Mouse (Mus musculus): Measurements from ENCODE around the gene Celsr1. TPM values are rescaled to one million over a fixed set of nuclear protein-coding genes. Genes with fewer than 3 reads are reported as not detected.

Gene Celsr1
- polyA plus RNA-seq, 1 experiment from 2014 or later: 2.2 TPM

GRCm38 (mm10) chr15:86077934-86078333 lies 44.4 kb upstream of the Celsr1 start:
- H3K27ac ChIP-seq (ENCODE audit: low read depth): no peak overlapping the region
- H3K9me3 ChIP-seq (ENCODE audit: control insufficient read depth, low read length): no peaks in the 10 kb centered on the region
- H3K4me1 ChIP-seq (replicated peaks; ENCODE audit: control insufficient read depth, insufficient read depth, low read length): peaks cover 25% of the 10 kb centered on the region
- H3K27me3 ChIP-seq (replicated peaks; ENCODE audit: control insufficient read depth, insufficient read depth, low read length): no peaks in the 10 kb centered on the region
- H3K36me3 ChIP-seq (ENCODE audit: control insufficient read depth, insufficient read depth, low read length): no peaks in the 10 kb centered on the region
- no peak overlapping the region for H3K9ac ChIP-seq (ENCODE audit: low read length)
- no peak for ATAC-seq (replicated peaks; ENCODE audit: low FRiP score, low TSS enrichment, low read depth)
- no peak for DNase-seq (ENCODE audit: low spot score)
- H3K4me2 ChIP-seq (ENCODE audit: low read length): no peak overlapping the region
- WGBS: 57% methylated on average over 5 of the region's 5 CpGs
- H3K4me3 ChIP-seq (ENCODE audit: low read depth, low read length): no peak overlapping the region

GRCm38 (mm10) chr15:86076378-86076777 lies 42.8 kb upstream of the Celsr1 start:
- Histone ChIP-seq H3K36me3 (ENCODE audit: control insufficient read depth, insufficient read depth, low read length) (no peaks in the 10 kb centered on the region), H3K9ac (ENCODE audit: low read length) (no peak overlapping the region), H3K4me2 (ENCODE audit: low read length) (no peak overlapping the region), H3K27me3 (replicated peaks; ENCODE audit: control insufficient read depth, insufficient read depth, low read length) (no peaks in the 10 kb centered on the region), H3K4me1 (replicated peaks; ENCODE audit: control insufficient read depth, insufficient read depth, low read length) (peaks cover 20% of the 10 kb centered on the region), H3K9me3 (ENCODE audit: control insufficient read depth, low read length) (no peaks in the 10 kb centered on the region), H3K4me3 (ENCODE audit: low read depth, low read length) (no peak overlapping the region), H3K27ac (ENCODE audit: low read depth) (no peak overlapping the region)
- DNase-seq (ENCODE audit: low spot score) (no peak), ATAC-seq (replicated peaks; ENCODE audit: low FRiP score, low TSS enrichment, low read depth) (no peak)
- WGBS: 75% methylated on average over 8 of the region's 8 CpGs

- Histone ChIP-seq H3K4me2 (ENCODE audit: low read length) (no peak overlapping the region), H3K4me1 (replicated peaks; ENCODE audit: control insufficient read depth, insufficient read depth, low read length) (peaks cover 20% of the 10 kb centered on the region), H3K9me3 (ENCODE audit: control insufficient read depth, low read length) (no peaks in the 10 kb centered on the region), H3K27ac (ENCODE audit: low read depth) (no peak overlapping the region), H3K27me3 (replicated peaks; ENCODE audit: control insufficient read depth, insufficient read depth, low read length) (no peaks in the 10 kb centered on the region), H3K4me3 (ENCODE audit: low read depth, low read length) (no peak overlapping the region), H3K9ac (ENCODE audit: low read length) (no peak overlapping the region), H3K36me3 (ENCODE audit: control insufficient read depth, insufficient read depth, low read length) (no peaks in the 10 kb centered on the region)
- DNase-seq (ENCODE audit: low spot score) (no peak), ATAC-seq (replicated peaks; ENCODE audit: low FRiP score, low TSS enrichment, low read depth) (no peak; the same call in 1 of the 2 replicates)
- 77% methylated on average over 2 of the region's 2 CpGs for WGBS
These were observed 42.4 kb upstream of the Celsr1 start for GRCm38 (mm10) chr15:86076048-86076315.

GRCm38 (mm10) chr15:86075305-86076047 lies 41.9 kb upstream of the Celsr1 start:
- peaks cover 20% of the 10 kb centered on the region for H3K4me1 ChIP-seq (replicated peaks; ENCODE audit: control insufficient read depth, insufficient read depth, low read length)
- no peak overlapping the region for H3K4me3 ChIP-seq (ENCODE audit: low read depth, low read length)
- no peak for DNase-seq (ENCODE audit: low spot score)
- H3K27me3 ChIP-seq (replicated peaks; ENCODE audit: control insufficient read depth, insufficient read depth, low read length): no peaks in the 10 kb centered on the region
- ATAC-seq (replicated peaks; ENCODE audit: low FRiP score, low TSS enrichment, low read depth): 0 out of 2 replicates have a peak, but pooled peaks have one; percentile 20
- WGBS: 83% methylated on average over 20 of the region's 20 CpGs
- H3K4me2 ChIP-seq (ENCODE audit: low read length): no peak overlapping the region
- no peaks in the 10 kb centered on the region for H3K9me3 ChIP-seq (ENCODE audit: control insufficient read depth, low read length)
- H3K27ac ChIP-seq (ENCODE audit: low read depth): no peak overlapping the region
- H3K9ac ChIP-seq (ENCODE audit: low read length): no peak overlapping the region
- H3K36me3 ChIP-seq (ENCODE audit: control insufficient read depth, insufficient read depth, low read length): no peaks in the 10 kb centered on the region

- Histone ChIP-seq H3K4me2 (ENCODE audit: low read length) (no peak overlapping the region), H3K36me3 (ENCODE audit: control insufficient read depth, insufficient read depth, low read length) (no peaks in the 10 kb centered on the region), H3K27me3 (replicated peaks; ENCODE audit: control insufficient read depth, insufficient read depth, low read length) (no peaks in the 10 kb centered on the region), H3K9me3 (ENCODE audit: control insufficient read depth, low read length) (no peaks in the 10 kb centered on the region), H3K27ac (ENCODE audit: low read depth) (no peak overlapping the region), H3K9ac (ENCODE audit: low read length) (no peak overlapping the region), H3K4me1 (replicated peaks; ENCODE audit: control insufficient read depth, insufficient read depth, low read length) (peaks cover 15% of the 10 kb centered on the region), H3K4me3 (ENCODE audit: low read depth, low read length) (no peak overlapping the region)
- ATAC-seq (replicated peaks; ENCODE audit: low FRiP score, low TSS enrichment, low read depth): no peak
- WGBS: 74% methylated on average over 16 of the region's 16 CpGs
- DNase-seq (ENCODE audit: low spot score): no peak
These were observed 40.8 kb upstream of the Celsr1 start for GRCm38 (mm10) chr15:86074171-86074937.

GRCm38 (mm10) chr15:86071166-86071565 lies 37.6 kb upstream of the Celsr1 start:
- no peak overlapping the region for H3K4me2 ChIP-seq (ENCODE audit: low read length)
- H3K27me3 ChIP-seq (replicated peaks; ENCODE audit: control insufficient read depth, insufficient read depth, low read length): no peaks in the 10 kb centered on the region
- DNase-seq (ENCODE audit: low spot score) (no peak), ATAC-seq (replicated peaks; ENCODE audit: low FRiP score, low TSS enrichment, low read depth) (no peak)
- WGBS: 73% methylated on average over 1 of the region's 1 CpGs
- no peak overlapping the region for H3K27ac ChIP-seq (ENCODE audit: low read depth)
- H3K9me3 ChIP-seq (ENCODE audit: control insufficient read depth, low read length): no peaks in the 10 kb centered on the region
- H3K36me3 ChIP-seq (ENCODE audit: control insufficient read depth, insufficient read depth, low read length): no peaks in the 10 kb centered on the region
- no peak overlapping the region for H3K9ac ChIP-seq (ENCODE audit: low read length)
- H3K4me3 ChIP-seq (ENCODE audit: low read depth, low read length): no peak overlapping the region
- peaks cover 31% of the 10 kb centered on the region for H3K4me1 ChIP-seq (replicated peaks; ENCODE audit: control insufficient read depth, insufficient read depth, low read length)

- H3K27me3 ChIP-seq (replicated peaks; ENCODE audit: control insufficient read depth, insufficient read depth, low read length): no peaks in the 10 kb centered on the region
- WGBS: 77% methylated on average over 11 of the region's 11 CpGs
- DNase-seq (ENCODE audit: low spot score) (no peak), ATAC-seq (replicated peaks; ENCODE audit: low FRiP score, low TSS enrichment, low read depth) (no peak)
- H3K27ac ChIP-seq (ENCODE audit: low read depth): no peak overlapping the region
- no peak overlapping the region for H3K9ac ChIP-seq (ENCODE audit: low read length)
- no peaks in the 10 kb centered on the region for H3K36me3 ChIP-seq (ENCODE audit: control insufficient read depth, insufficient read depth, low read length)
- no peaks in the 10 kb centered on the region for H3K9me3 ChIP-seq (ENCODE audit: control insufficient read depth, low read length)
- no peak overlapping the region for H3K4me3 ChIP-seq (ENCODE audit: low read depth, low read length)
- H3K4me1 ChIP-seq (replicated peaks; ENCODE audit: control insufficient read depth, insufficient read depth, low read length): peaks cover 29% of the 10 kb centered on the region
- H3K4me2 ChIP-seq (ENCODE audit: low read length): no peak overlapping the region
These were observed 36.8 kb upstream of the Celsr1 start for GRCm38 (mm10) chr15:86070368-86070767.

GRCm38 (mm10) chr15:86069011-86069791 lies 35.6 kb upstream of the Celsr1 start:
- H3K36me3 ChIP-seq (ENCODE audit: control insufficient read depth, insufficient read depth, low read length): no peaks in the 10 kb centered on the region
- H3K4me3 ChIP-seq (ENCODE audit: low read depth, low read length): no peak overlapping the region
- DNase-seq (ENCODE audit: low spot score) (no peak), ATAC-seq (replicated peaks; ENCODE audit: low FRiP score, low TSS enrichment, low read depth) (no peak)
- WGBS: 89% methylated on average over 10 of the region's 10 CpGs
- H3K9me3 ChIP-seq (ENCODE audit: control insufficient read depth, low read length): no peaks in the 10 kb centered on the region
- no peak overlapping the region for H3K27ac ChIP-seq (ENCODE audit: low read depth)
- no peaks in the 10 kb centered on the region for H3K27me3 ChIP-seq (replicated peaks; ENCODE audit: control insufficient read depth, insufficient read depth, low read length)
- H3K4me1 ChIP-seq (replicated peaks; ENCODE audit: control insufficient read depth, insufficient read depth, low read length): peaks cover 25% of the 10 kb centered on the region
- no peak overlapping the region for H3K9ac ChIP-seq (ENCODE audit: low read length)
- H3K4me2 ChIP-seq (ENCODE audit: low read length): no peak overlapping the region
